Mouse (Mus musculus): Measurements from ENCODE around the gene Sez6l. TPM values are rescaled to one million over a fixed set of nuclear protein-coding genes. Genes with fewer than 3 reads are reported as not detected.

Sez6l gene
- polyA plus RNA-seq, 1 experiment = 0.34 TPM

- TF ChIP-seq POLR2A (IDR thresholded peaks at IDR 0.05; ENCODE audit: low read depth, low read length) (no peak), CTCF (IDR thresholded peaks at IDR 0.05; ENCODE audit: extremely low read depth, insufficient read depth, insufficient read length, insufficient replicate concordance) (no peak)
- H3K27me3 ChIP-seq (ENCODE audit: control insufficient read depth, insufficient read depth, low read length) = no peaks in the 10 kb centered on the region
- no peak overlapping the region for H3K27ac ChIP-seq (ENCODE audit: insufficient read depth, low read length)
- no peaks in the 10 kb centered on the region for H3K4me1 ChIP-seq (ENCODE audit: control insufficient read depth, insufficient read depth, insufficient read length)
- no peaks in the 10 kb centered on the region for H3K36me3 ChIP-seq (ENCODE audit: control insufficient read depth, insufficient read depth, low read length)
- no peak for DNase-seq (ENCODE audit: low read depth in 1 of 2, low spot score in 2 of 2)
- 85% methylated on average over 6 of the region's 6 CpGs for WGBS
- no peak overlapping the region for H3K4me3 ChIP-seq (ENCODE audit: extremely low read depth, insufficient read depth, insufficient read length)
Measured at GRCm38 (mm10) chr5:112599538-112600308, 22.7 kb upstream of the Sez6l start.

GRCm38 (mm10) chr5:112597876-112598275, 20.9 kb upstream of the Sez6l start:
- no peak overlapping the region for H3K4me3 ChIP-seq (ENCODE audit: extremely low read depth, insufficient read depth, insufficient read length)
- H3K4me1 ChIP-seq (ENCODE audit: control insufficient read depth, insufficient read depth, insufficient read length) = no peaks in the 10 kb centered on the region
- TF ChIP-seq CTCF (IDR thresholded peaks at IDR 0.05; ENCODE audit: extremely low read depth, insufficient read depth, insufficient read length, insufficient replicate concordance) = no peak
- no peak for TF ChIP-seq POLR2A (IDR thresholded peaks at IDR 0.05; ENCODE audit: low read depth, low read length)
- no peak overlapping the region for H3K27ac ChIP-seq (ENCODE audit: insufficient read depth, low read length)
- H3K36me3 ChIP-seq (ENCODE audit: control insufficient read depth, insufficient read depth, low read length) = no peaks in the 10 kb centered on the region
- no peak for DNase-seq (ENCODE audit: low read depth in 1 of 2, low spot score in 2 of 2)
- WGBS = 78% methylated on average over 6 of the region's 6 CpGs
- no peaks in the 10 kb centered on the region for H3K27me3 ChIP-seq (ENCODE audit: control insufficient read depth, insufficient read depth, low read length)

- Histone ChIP-seq H3K4me3 (ENCODE audit: extremely low read depth, insufficient read depth, insufficient read length) (no peak overlapping the region), H3K27ac (ENCODE audit: insufficient read depth, low read length) (no peak overlapping the region), H3K27me3 (ENCODE audit: control insufficient read depth, insufficient read depth, low read length) (no peaks in the 10 kb centered on the region), H3K36me3 (ENCODE audit: control insufficient read depth, insufficient read depth, low read length) (no peaks in the 10 kb centered on the region), H3K4me1 (ENCODE audit: control insufficient read depth, insufficient read depth, insufficient read length) (no peaks in the 10 kb centered on the region)
- no peak for DNase-seq (ENCODE audit: low read depth in 1 of 2, low spot score in 2 of 2)
- 80% methylated on average over 2 of the region's 2 CpGs for WGBS
- TF ChIP-seq CTCF (IDR thresholded peaks at IDR 0.05; ENCODE audit: extremely low read depth, insufficient read depth, insufficient read length, insufficient replicate concordance) (no peak), POLR2A (IDR thresholded peaks at IDR 0.05; ENCODE audit: low read depth, low read length) (no peak)
Measured at GRCm38 (mm10) chr5:112597307-112597706, 20.3 kb upstream of the Sez6l start.

DNA sequence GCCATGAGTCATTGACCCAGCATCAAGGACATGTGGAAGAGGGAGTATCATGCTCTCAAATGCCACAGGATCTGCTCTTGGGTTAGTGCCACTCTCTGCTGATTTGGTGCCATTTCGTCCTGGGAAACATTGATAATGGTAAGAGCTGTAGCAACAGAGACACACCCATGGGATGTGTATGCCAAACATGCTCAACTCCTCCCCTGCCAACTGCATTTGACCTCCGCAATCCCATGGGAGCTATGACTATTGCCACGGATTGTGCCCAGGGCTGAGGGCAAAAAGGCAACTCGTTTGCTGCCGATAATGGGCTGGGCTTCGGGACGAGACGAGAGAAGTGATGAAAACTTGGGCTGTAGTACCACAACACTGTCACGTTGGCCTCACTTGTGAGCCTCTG, 19.7 kb upstream of the Sez6l start:
- no peak for DNase-seq (ENCODE audit: low read depth in 1 of 2, low spot score in 2 of 2)
- Histone ChIP-seq H3K27me3 (ENCODE audit: control insufficient read depth, insufficient read depth, low read length) (no peaks in the 10 kb centered on the region), H3K4me3 (ENCODE audit: extremely low read depth, insufficient read depth, insufficient read length) (no peak overlapping the region), H3K36me3 (ENCODE audit: control insufficient read depth, insufficient read depth, low read length) (no peaks in the 10 kb centered on the region), H3K4me1 (ENCODE audit: control insufficient read depth, insufficient read depth, insufficient read length) (no peaks in the 10 kb centered on the region), H3K27ac (ENCODE audit: insufficient read depth, low read length) (no peak overlapping the region)
- 84% methylated on average over 9 of the region's 9 CpGs for WGBS
- TF ChIP-seq POLR2A (IDR thresholded peaks at IDR 0.05; ENCODE audit: low read depth, low read length) (no peak), CTCF (IDR thresholded peaks at IDR 0.05; ENCODE audit: extremely low read depth, insufficient read depth, insufficient read length, insufficient replicate concordance) (no peak)

DNA sequence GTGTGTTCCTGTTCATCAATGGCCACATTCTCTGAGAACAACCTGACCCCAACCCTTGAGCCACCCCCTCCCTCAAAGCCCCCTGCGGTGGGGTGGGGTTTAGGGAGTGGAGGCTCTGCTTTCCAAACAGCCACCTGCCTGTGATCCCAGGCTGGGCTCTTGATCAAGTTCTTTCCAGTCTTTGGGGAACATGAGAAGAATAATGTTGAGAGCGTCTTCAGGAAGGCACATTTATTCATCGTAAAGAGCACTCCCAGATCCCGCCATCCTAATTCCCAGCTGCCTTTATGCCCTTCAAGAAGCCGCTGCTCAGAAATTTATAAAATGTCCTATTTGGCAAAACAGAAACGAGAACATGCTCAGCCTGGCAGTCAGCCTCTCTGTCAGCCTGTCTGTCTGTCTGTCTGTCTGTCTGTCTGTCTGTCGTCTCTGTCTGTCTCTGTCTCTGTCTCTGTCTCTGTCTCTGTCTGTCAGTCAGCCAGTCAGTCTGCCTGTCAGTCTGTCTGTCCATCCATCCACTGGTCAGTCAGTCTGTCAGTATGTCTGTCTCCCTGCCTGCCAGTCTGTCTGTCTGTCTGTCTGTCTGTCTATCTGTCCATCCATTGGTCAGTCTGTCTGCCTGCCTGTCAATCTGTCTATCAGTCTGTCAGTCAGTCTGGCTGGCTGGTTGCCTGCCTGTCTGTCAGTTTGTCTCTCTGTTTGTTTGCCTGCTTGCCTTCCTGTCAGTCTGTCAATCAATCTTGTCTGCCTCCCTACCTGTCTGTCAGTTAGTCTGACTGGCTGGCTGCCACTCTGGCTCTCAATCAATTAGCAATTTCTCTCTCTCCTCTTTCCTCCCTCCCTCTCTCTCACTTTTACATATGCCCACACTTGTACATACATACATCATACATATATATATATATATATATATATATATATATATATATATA, 19.0 kb upstream of the Sez6l start:
- WGBS = 79% methylated on average over 7 of the region's 7 CpGs
- no peak for TF ChIP-seq CTCF (IDR thresholded peaks at IDR 0.05; ENCODE audit: extremely low read depth, insufficient read depth, insufficient read length, insufficient replicate concordance)
- TF ChIP-seq POLR2A (IDR thresholded peaks at IDR 0.05; ENCODE audit: low read depth, low read length) = no peak
- H3K4me3 ChIP-seq (ENCODE audit: extremely low read depth, insufficient read depth, insufficient read length) = no peak overlapping the region
- H3K27me3 ChIP-seq (ENCODE audit: control insufficient read depth, insufficient read depth, low read length) = no peaks in the 10 kb centered on the region
- H3K36me3 ChIP-seq (ENCODE audit: control insufficient read depth, insufficient read depth, low read length) = no peaks in the 10 kb centered on the region
- no peaks in the 10 kb centered on the region for H3K4me1 ChIP-seq (ENCODE audit: control insufficient read depth, insufficient read depth, insufficient read length)
- H3K27ac ChIP-seq (ENCODE audit: insufficient read depth, low read length) = no peak overlapping the region
- no peak for DNase-seq (ENCODE audit: low read depth in 1 of 2, low spot score in 2 of 2)

DNA sequence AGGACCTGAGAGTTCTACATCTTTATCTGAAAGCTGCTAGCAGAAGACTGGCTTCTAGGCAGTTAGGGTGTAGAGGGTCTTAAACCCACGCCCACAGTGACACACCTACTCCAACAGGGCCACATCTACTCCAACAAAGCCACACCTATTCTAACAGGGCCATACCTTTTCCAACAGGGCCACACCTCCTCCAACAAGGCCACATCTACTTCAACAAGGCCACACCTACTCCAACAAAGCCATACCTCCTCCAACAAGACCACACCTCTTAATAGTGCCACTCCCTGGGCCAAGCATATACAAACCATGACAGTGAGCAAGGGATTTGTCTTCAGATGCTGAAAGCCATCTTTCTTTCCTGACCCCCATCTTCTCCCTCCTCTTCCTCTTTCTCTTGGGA, 14.7 kb upstream of the Sez6l start:
- no peak for DNase-seq (ENCODE audit: low read depth in 1 of 2, low spot score in 2 of 2)
- no peak overlapping the region for H3K27ac ChIP-seq (ENCODE audit: insufficient read depth, low read length)
- no peaks in the 10 kb centered on the region for H3K27me3 ChIP-seq (ENCODE audit: control insufficient read depth, insufficient read depth, low read length)
- H3K4me1 ChIP-seq (ENCODE audit: control insufficient read depth, insufficient read depth, insufficient read length) = no peaks in the 10 kb centered on the region
- WGBS = 62% methylated on average over 1 of the region's 1 CpGs
- no peaks in the 10 kb centered on the region for H3K36me3 ChIP-seq (ENCODE audit: control insufficient read depth, insufficient read depth, low read length)
- TF ChIP-seq POLR2A (IDR thresholded peaks at IDR 0.05; ENCODE audit: low read depth, low read length) = no peak
- no peak for TF ChIP-seq CTCF (IDR thresholded peaks at IDR 0.05; ENCODE audit: extremely low read depth, insufficient read depth, insufficient read length, insufficient replicate concordance)
- H3K4me3 ChIP-seq (ENCODE audit: extremely low read depth, insufficient read depth, insufficient read length) = no peak overlapping the region
